ENCODE assay signal across 7 mouse cellular contexts in the genomic region with DNA sequence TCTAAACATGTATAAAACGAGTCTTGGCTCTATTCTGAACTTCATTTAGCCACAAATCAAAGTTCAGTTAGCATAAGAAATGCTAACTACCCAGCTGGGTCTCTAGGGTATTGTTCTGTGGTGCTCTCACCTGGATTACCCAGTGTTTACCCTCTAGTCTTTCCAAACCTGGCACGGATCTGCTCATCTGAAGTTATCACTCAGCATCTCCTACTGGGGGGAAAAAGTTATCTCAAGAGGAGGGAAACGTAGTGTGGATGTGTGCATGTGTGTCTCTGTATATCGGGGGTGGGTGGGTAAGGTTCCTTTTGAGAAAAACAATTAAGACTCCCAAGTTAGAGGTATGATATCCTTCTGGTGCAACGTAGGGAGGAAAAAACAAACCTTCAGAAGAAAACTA. TPM values are rescaled to one million over a fixed set of nuclear protein-coding genes. Genes with fewer than 3 reads are reported as not detected.
A peak's percentile ranks its signal among the peaks of the same experiment; 100 is the strongest.
DNase-seq lines count a peak whose midpoint lies in the region; ATAC-seq and TF ChIP-seq lines count a peak whose summit lies in the region.

No protein-coding gene starts in this region.

- H3K4me1 ChIP-seq in lung, postnatal 0 days (ENCODE audit: insufficient read depth, low read depth, low read length) = no peaks in the 10 kb centered on the region
- H3K4me1 ChIP-seq in forebrain, embryonic 12.5 days = peaks cover 27% of the 10 kb centered on the region
- peaks cover 14% of the 10 kb centered on the region for H3K4me1 ChIP-seq in limb, embryonic 15.5 days
- H3K4me1 ChIP-seq in stomach, embryonic 16.5 days (ENCODE audit: control insufficient read depth, insufficient read depth, low read length) = peaks cover 17% of the 10 kb centered on the region

- TF ChIP-seq EP300 in lung, postnatal 0 days (IDR thresholded peaks at IDR 0.05) = no peak

- H3K4me2 ChIP-seq in lung, postnatal 0 days (replicated peaks; ENCODE audit: low read depth, low read length) = peak overlapping the region; percentile 91
- H3K4me2 ChIP-seq in forebrain, embryonic 12.5 days = peak overlapping the region; percentile 68
- H3K4me2 ChIP-seq in limb, embryonic 15.5 days = peak overlapping the region; percentile 90
- peak overlapping the region; percentile 93 for H3K4me2 ChIP-seq in stomach, embryonic 16.5 days (ENCODE audit: low read depth, low read length)

- no peaks in the 10 kb centered on the region for H3K9me3 ChIP-seq in lung, postnatal 0 days (ENCODE audit: low read length)
- no peaks in the 10 kb centered on the region for H3K9me3 ChIP-seq in forebrain, embryonic 12.5 days
- H3K9me3 ChIP-seq in limb, embryonic 15.5 days = no peaks in the 10 kb centered on the region
- H3K9me3 ChIP-seq in stomach, embryonic 16.5 days (replicated peaks; ENCODE audit: control insufficient read depth, low read length) = 0 out of 2 replicates have a peak, but pooled peaks cover 3% of the 10 kb centered on the region

- no peak for TF ChIP-seq CTCF in lung, postnatal 0 days (IDR thresholded peaks at IDR 0.05)

- no peak overlapping the region for H3K9ac ChIP-seq in lung, postnatal 0 days (replicated peaks; ENCODE audit: low read depth)
- H3K9ac ChIP-seq in forebrain, embryonic 12.5 days = peak overlapping the region; percentile 74; the same call in 1 of the 2 replicates
- no peak overlapping the region for H3K9ac ChIP-seq in limb, embryonic 15.5 days
- H3K9ac ChIP-seq in stomach, embryonic 16.5 days (ENCODE audit: low read length) = peak overlapping the region; percentile 8; the same call in 1 of the 2 replicates

- 29% methylated on average over 5 of the region's 5 CpGs for WGBS in lung, postnatal 0 days
- 31% methylated on average over 5 of the region's 5 CpGs for WGBS in forebrain, embryonic 12.5 days
- 32% methylated on average over 5 of the region's 5 CpGs for WGBS in limb, embryonic 15.5 days
- WGBS in stomach, embryonic 16.5 days = 30% methylated on average over 5 of the region's 5 CpGs

- no peak for DNase-seq in lung, postnatal 0 days (ENCODE audit: low spot score)
- DNase-seq in lung, postnatal 36 days = no peak
- DNase-seq in urinary bladder, postnatal 14 days (ENCODE audit: low spot score) = no peak
- DNase-seq in left cerebral cortex, postnatal 10 days (ENCODE audit: extremely low spot score in 1 of 2, low spot score in 2 of 2) = no peak

- H3K4me3 ChIP-seq in lung, postnatal 0 days (ENCODE audit: low read depth, low read length) = peak overlapping the region; percentile 47
- peak overlapping the region; percentile 63 for H3K4me3 ChIP-seq in forebrain, embryonic 12.5 days (replicated peaks)
- peak overlapping the region; percentile 63 for H3K4me3 ChIP-seq in limb, embryonic 15.5 days
- H3K4me3 ChIP-seq in stomach, embryonic 16.5 days (replicated peaks; ENCODE audit: low read length) = peak overlapping the region; percentile 68

- intact Hi-C loops in left cerebral cortex, postnatal 10 days (cut with DNase I) = loop anchor here (5.0 kb wide), 1 partner anchor 92 kb away; no protein-coding TSS in a partner anchor

- no peaks in the 10 kb centered on the region for H3K27me3 ChIP-seq in lung, postnatal 0 days (replicated peaks; ENCODE audit: insufficient read depth, low read length)
- H3K27me3 ChIP-seq in forebrain, embryonic 12.5 days = no peaks in the 10 kb centered on the region
- H3K27me3 ChIP-seq in limb, embryonic 15.5 days = no peaks in the 10 kb centered on the region
- H3K27me3 ChIP-seq in stomach, embryonic 16.5 days (ENCODE audit: control insufficient read depth, insufficient read depth, low read length) = no peaks in the 10 kb centered on the region

- no peak for ATAC-seq in lung, postnatal 0 days
- ATAC-seq in forebrain, embryonic 12.5 days (ENCODE audit: low FRiP score) = no peak
- ATAC-seq in limb, embryonic 15.5 days (ENCODE audit: insufficient number of reproducible peaks, low FRiP score, low TSS enrichment, low read depth) = no peak
- no peak for ATAC-seq in stomach, embryonic 16.5 days (ENCODE audit: insufficient read depth, low FRiP score)

- H3K27ac ChIP-seq in lung, postnatal 0 days (ENCODE audit: low read length) = no peak overlapping the region
- no peak overlapping the region for H3K27ac ChIP-seq in forebrain, embryonic 12.5 days
- H3K27ac ChIP-seq in limb, embryonic 15.5 days = no peak overlapping the region; the same call in 1 of the 2 replicates
- no peak overlapping the region for H3K27ac ChIP-seq in stomach, embryonic 16.5 days (ENCODE audit: low read length)

- no peaks in the 10 kb centered on the region for H3K36me3 ChIP-seq in lung, postnatal 0 days (ENCODE audit: insufficient read depth, low read length)
- peaks cover 15% of the 10 kb centered on the region for H3K36me3 ChIP-seq in forebrain, embryonic 12.5 days (replicated peaks)
- peaks cover 17% of the 10 kb centered on the region for H3K36me3 ChIP-seq in limb, embryonic 15.5 days
- no peaks in the 10 kb centered on the region for H3K36me3 ChIP-seq in stomach, embryonic 16.5 days (ENCODE audit: control insufficient read depth, insufficient read depth, low read length)

RNA-seq across cellular contexts. Expression of gene Agpat4, which starts 1.8 kb away (rescaled TPM):
- 58.2 and 66.2 TPM in 2 replicates for polyA plus RNA-seq in lung, postnatal 0 days (2015; fragmentation: Nextera tagmentation; extraction: Ambion mirVana)
- polyA plus RNA-seq in forebrain, embryonic 12.5 days (2016; fragmentation: Nextera tagmentation; extraction: Ambion mirVana) = 40.6 and 40.9 TPM in 2 replicates
- 56.0 and 57.7 TPM in 2 replicates for polyA plus RNA-seq in limb, embryonic 15.5 days (2015; fragmentation: Nextera tagmentation; extraction: Ambion mirVana)
- polyA plus RNA-seq in stomach, embryonic 16.5 days (2015; fragmentation: Nextera tagmentation; extraction: Ambion mirVana) = 34.5 and 36.8 TPM in 2 replicates
- total RNA-seq in left cerebral cortex, postnatal 10 days (2021) = 10 to 100 TPM; 68.2 to 71.0 TPM

Comparison
In these comparisons a context has a peak if more than half of its experiments do, and no peak if none do; other contexts are left out.
1. H3K9ac ChIP-seq: peak in forebrain, embryonic 12.5 days (single experiment) and stomach, embryonic 16.5 days (single experiment); none in lung, postnatal 0 days (single experiment) and limb, embryonic 15.5 days (single experiment).
2. Peak in every context shown above with its lines, with median percentiles within 50 percentile points of each other: H3K4me2 ChIP-seq and H3K4me3 ChIP-seq.